ENCODE assay signal across 13 mouse cellular contexts in the genomic region with DNA sequence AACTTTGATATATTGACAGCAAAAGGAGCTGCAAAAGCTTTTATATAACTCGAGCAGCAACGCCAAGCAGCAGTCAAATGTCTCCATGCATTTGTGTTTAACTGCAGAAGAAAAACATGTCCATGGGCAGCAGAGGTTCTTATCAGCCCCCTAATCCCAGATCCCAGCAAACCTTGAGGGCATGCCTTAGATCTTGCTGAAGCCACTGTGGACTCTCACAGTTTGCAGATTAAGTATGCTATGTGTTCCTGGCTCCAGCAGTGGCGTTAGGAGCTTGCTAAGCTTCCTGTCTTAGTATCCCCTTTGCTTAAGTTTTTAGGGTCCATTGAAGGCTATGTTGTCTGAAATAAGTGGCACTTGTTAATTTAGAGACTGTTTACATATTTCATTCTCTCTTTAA. TPM values are rescaled to one million over a fixed set of nuclear protein-coding genes. Genes with fewer than 3 reads are reported as not detected.
A peak's percentile ranks its signal among the peaks of the same experiment; 100 is the strongest.
DNase-seq lines count a peak whose midpoint lies in the region; ATAC-seq and TF ChIP-seq lines count a peak whose summit lies in the region.
"Had no signal": no experiment of that assay in that cellular context is flagged by ENCODE, and none has a peak within 500 bp of the region (broad histone marks: within the 10 kb centered on the region; RNA-seq: fewer than 3 reads in every experiment).

No protein-coding gene starts in this region.

- peak overlapping the region; percentile 24 for H3K4me2 ChIP-seq in forebrain, embryonic 16.5 days (ENCODE audit: low read length)
- H3K4me2 ChIP-seq in midbrain, embryonic 11.5 days: peak overlapping the region; percentile 71
- H3K4me2 ChIP-seq: heart, embryonic 12.5 days had no signal

- H3K27me3 ChIP-seq in forebrain, embryonic 16.5 days (replicated peaks; ENCODE audit: control insufficient read depth, insufficient read depth, low read length): 0 out of 2 replicates have a peak, but pooled peaks cover 2% of the 10 kb centered on the region
- peaks cover 4% of the 10 kb centered on the region for H3K27me3 ChIP-seq in midbrain, embryonic 11.5 days (ENCODE audit: control insufficient read depth, insufficient read depth, low read length)
- H3K27me3 ChIP-seq: Patski had no signal

- TF ChIP-seq CTCF in brain, embryonic 14.5 days (IDR thresholded peaks at IDR 0.05; ENCODE audit: borderline replicate concordance, extremely low read depth, insufficient read depth, insufficient read length): no peak

- 13% methylated on average over 3 of the region's 3 CpGs for WGBS in forebrain, embryonic 16.5 days
- 7% methylated on average over 3 of the region's 3 CpGs for WGBS in midbrain, embryonic 11.5 days

- H3K36me3 ChIP-seq in forebrain, embryonic 16.5 days (ENCODE audit: control insufficient read depth, insufficient read depth): no peaks in the 10 kb centered on the region
- H3K36me3 ChIP-seq in midbrain, embryonic 11.5 days (ENCODE audit: control insufficient read depth, insufficient read depth, low read length): no peaks in the 10 kb centered on the region
- H3K36me3 ChIP-seq: heart, embryonic 12.5 days had no signal

- H3K9me3 ChIP-seq in forebrain, embryonic 16.5 days (ENCODE audit: control insufficient read depth, low read length): no peaks in the 10 kb centered on the region
- no peaks in the 10 kb centered on the region for H3K9me3 ChIP-seq in midbrain, embryonic 11.5 days (ENCODE audit: control insufficient read depth, low read length)
- H3K9me3 ChIP-seq: heart, embryonic 12.5 days had no signal

- ATAC-seq in forebrain, embryonic 16.5 days: no peak
- ATAC-seq in midbrain, embryonic 11.5 days (ENCODE audit: low FRiP score): no peak
- ATAC-seq: Patski had no signal

- H3K4me1 ChIP-seq in forebrain, embryonic 16.5 days (replicated peaks; ENCODE audit: control insufficient read depth, insufficient read depth, low read length): peaks cover 18% of the 10 kb centered on the region
- H3K4me1 ChIP-seq in midbrain, embryonic 11.5 days (ENCODE audit: control insufficient read depth, insufficient read depth, low read length): peaks cover 28% of the 10 kb centered on the region

- peak overlapping the region; percentile 33 for H3K27ac ChIP-seq in forebrain, embryonic 16.5 days (ENCODE audit: low read length)
- no peak overlapping the region; the same call in 1 of the 2 replicates for H3K27ac ChIP-seq in midbrain, embryonic 11.5 days (ENCODE audit: low read depth, low read length)

- no peak overlapping the region; the same call in 1 of the 2 replicates for H3K4me3 ChIP-seq in forebrain, embryonic 16.5 days (replicated peaks; ENCODE audit: low read length)
- H3K4me3 ChIP-seq in midbrain, embryonic 11.5 days (ENCODE audit: low read depth, low read length): peak overlapping the region; percentile 90
- H3K4me3 ChIP-seq: heart, embryonic 12.5 days had no signal

- H3K9ac ChIP-seq in forebrain, embryonic 16.5 days (replicated peaks; ENCODE audit: low read depth, low read length): no peak overlapping the region
- H3K9ac ChIP-seq in midbrain, embryonic 11.5 days (ENCODE audit: low read length): peak overlapping the region; percentile 69
- H3K9ac ChIP-seq: heart, embryonic 12.5 days had no signal

- TF ChIP-seq POLR2A in brain, embryonic 14.5 days (IDR thresholded peaks at IDR 0.05; ENCODE audit: borderline replicate concordance, extremely low read depth, insufficient read depth, insufficient read length, poor library complexity, severe bottlenecking): no peak

- DNase-seq in heart, adult 11 months: peak; percentile 33
- no peak for DNase-seq in heart, adult 9 months (ENCODE audit: low spot score in 2 of 2)
- peak; percentile 75 for DNase-seq in brain, embryonic 14.5 days (ENCODE audit: low read depth)
- peak; percentile 81 for DNase-seq in midbrain, embryonic 11.5 days (ENCODE audit: low spot score, missing footprints)
- no peak for DNase-seq in thymus, postnatal 4 days
- DNase-seq in frontal cortex, adult 2 months (ENCODE audit: extremely low spot score in 1 of 2, low spot score in 1 of 2): no peak
- DNase-seq in thymus, postnatal 14 days: no peak
- DNase-seq: adrenal gland, postnatal 36 days; cerebellum, adult 9-10 months; kidney, adult 8-10 months had no signal

RNA-seq across cellular contexts. Expression of a gene that starts 4.4 kb away (rescaled TPM):
- polyA plus RNA-seq in brain, embryonic 14.5 days (2012; rRNA removed): 10.3 and 12.5 TPM in 2 replicates
- polyA plus RNA-seq in forebrain, embryonic 16.5 days (2015; fragmentation: Nextera tagmentation; extraction: Ambion mirVana): 10.8 and 13.4 TPM in 2 replicates
- polyA plus RNA-seq in midbrain, embryonic 11.5 days (2014; fragmentation: Nextera tagmentation; extraction: Ambion mirVana): 36.4 and 41.5 TPM in 2 replicates
- 3.2 and 4.0 TPM in 2 replicates for polyA plus RNA-seq in frontal cortex, adult 2 months (2012; rRNA removed)

Comparison
In these comparisons a context has a peak if more than half of its experiments do, and no peak if none do; other contexts are left out.
1. DNase-seq: peak in heart, adult 11 months (single experiment), brain, embryonic 14.5 days (single experiment) and midbrain, embryonic 11.5 days (single experiment); none in heart, adult 9 months (0 of 2), thymus, postnatal 4 days (single experiment), frontal cortex, adult 2 months (0 of 2) and thymus, postnatal 14 days (single experiment).